Mouse (Mus musculus) stomach, embryonic 14.5 days (tissue): Measurements from ENCODE around the gene Rad23a. TPM values are rescaled to one million over a fixed set of nuclear protein-coding genes. Genes with fewer than 3 reads are reported as not detected.
A peak's percentile ranks its signal among the peaks of the same experiment; 100 is the strongest.

Source experiments
- ATAC-seq: fragments of 200-750 bp; cut with Nextera tagmentation; 2 replicates; pipeline ENCODE4 v1.8.0; 2017; ENCODE audit warnings: low read depth, moderate TSS enrichment; ENCODE audit not compliant: insufficient number of reproducible peaks, insufficient read depth, low FRiP score
- H3K27ac ChIP-seq: fragments of 300-500 bp; sonication (generic); 2 replicates; pipeline ENCODE4 v1.5.1; 2014; ENCODE audit warnings: mild to moderate bottlenecking, low read length, moderate library complexity, mixed read lengths
- H3K27me3 ChIP-seq: fragments of 300-500 bp; sonication (generic); 2 replicates; pipeline ENCODE4 v1.6.1; 2014; ENCODE audit warnings: low read length, control low read depth, mixed read lengths; ENCODE audit not compliant: control insufficient read depth, insufficient read depth
- H3K36me3 ChIP-seq: fragments of 300-500 bp; sonication (generic); 2 replicates; pipeline ENCODE4 v1.6.1; 2014; ENCODE audit warnings: mild to moderate bottlenecking, control low read depth, low read length, moderate library complexity, mixed read lengths; ENCODE audit not compliant: control insufficient read depth, insufficient read depth
- H3K4me1 ChIP-seq: fragments of 300-500 bp; sonication (generic); 2 replicates; pipeline ENCODE4 v1.6.1; 2014; ENCODE audit warnings: low read length, control low read depth, mixed read lengths; ENCODE audit not compliant: control insufficient read depth, insufficient read depth
- H3K4me2 ChIP-seq: fragments of 300-500 bp; sonication (generic); replicated peaks from 2 replicates; pipeline ENCODE4 v1.6.1; 2014; ENCODE audit warnings: low read depth, low read length, control low read depth
- H3K4me3 ChIP-seq: fragments of 300-500 bp; sonication (generic); 2 replicates; pipeline ENCODE4 v1.5.1; 2014; ENCODE audit warnings: low read depth, low read length, control low read depth
- H3K9ac ChIP-seq: fragments of 300-500 bp; sonication (generic); replicated peaks from 2 replicates; pipeline ENCODE4 v1.6.1; 2014; ENCODE audit warnings: low read depth, mild to moderate bottlenecking, control low read depth, low read length, moderate library complexity, mixed read lengths
- H3K9me3 ChIP-seq: fragments of 300-500 bp; sonication (generic); 2 replicates; pipeline ENCODE4 v1.6.1; 2016; ENCODE audit warnings: low read depth, low read length, control low read depth; ENCODE audit not compliant: control insufficient read depth
- WGBS: fragments of 180-500 bp; shearing (Covaris S2); extraction: QIAGEN DNeasy Blood & Tissue Kit; methylation state at CpG from one replicate; pipeline ENCODE4 v1.1.7; 2014; 5-methylcytosine and 5-hydroxymethylcytosine counted together
- microRNA-seq: library from miRNA; unstranded; fragments of <30 nt; microRNA quantifications from one replicate; pipeline ENCODE4, GENCODE M21; 2016
- polyA plus RNA-seq: library from polyadenylated mRNA; unstranded; fragments of >200 nt; fragmentation: Nextera tagmentation; extraction: Ambion mirVana; gene quantifications from 2 replicates; pipeline ENCODE4 v1.2.1, GENCODE M21; 2014

Rad23a gene
- polyA plus RNA-seq, 1 experiment from 2014 or later: 119 TPM

- H3K4me3 ChIP-seq: peak overlapping the region; percentile 16
Measured at GRCm38 (mm10) chr8:84784681-84785505, 55.6 kb downstream of the Rad23a start.

More at GRCm38 (mm10) chr8:84784681-84785505, 55.6 kb downstream of the Rad23a start:
- no peak for ATAC-seq
- Histone ChIP-seq H3K27ac (no peak overlapping the region), H3K9ac (no peak overlapping the region), H3K27me3 (peaks cover 67% of the 10 kb centered on the region), H3K4me1 (peaks cover 54% of the 10 kb centered on the region), H3K36me3 (no peaks in the 10 kb centered on the region; the same call in 1 of the 2 replicates), H3K9me3 (no peaks in the 10 kb centered on the region), H3K4me2 (peak overlapping the region; percentile 16)
- WGBS: 12% methylated on average over 48 of the region's 48 CpGs

Small RNAs within 50 kb of the gene (microRNA-seq; reads per million reads assigned to microRNA genes)
- gene Mir7069: 1.8 reads per million

Other genes starting within 250 kb of the Rad23a start
- 73.1 and 83.4 TPM in 2 replicates for gene Ier2, start 177.8 kb downstream of the Rad23a start, polyA plus RNA-seq
- 64.6 and 65.7 TPM in 2 replicates for gene Trmt1, start 154.4 kb downstream of the Rad23a start, polyA plus RNA-seq
- gene Nacc1, start 152.8 kb downstream of the Rad23a start, polyA plus RNA-seq: 25.1 and 25.7 TPM in 2 replicates
- 4.6 and 5.0 TPM in 2 replicates for gene Lyl1, start 139.2 kb downstream of the Rad23a start, polyA plus RNA-seq
- gene G430095P16Rik, start 117.7 kb downstream of the Rad23a start, polyA plus RNA-seq: 2.8 and 5.0 TPM in 2 replicates
- gene Nfix, start 40.3 kb downstream of the Rad23a start, polyA plus RNA-seq: 37.8 and 40.5 TPM in 2 replicates
- 7.1 and 7.6 TPM in 2 replicates for gene Dand5, start 17.8 kb downstream of the Rad23a start, polyA plus RNA-seq
- 49.5 and 50.5 TPM in 2 replicates for gene Gadd45gip1, start 9.1 kb downstream of the Rad23a start, polyA plus RNA-seq
- gene Calr, start 6.3 kb upstream of the Rad23a start, polyA plus RNA-seq: 669 and 791 TPM in 2 replicates
- 83.7 and 88.9 TPM in 2 replicates for gene Farsa, start 16.3 kb upstream of the Rad23a start, polyA plus RNA-seq
- 65.4 and 77.8 TPM in 2 replicates for gene Syce2, start 31.4 kb upstream of the Rad23a start, polyA plus RNA-seq
- 29.3 and 30.8 TPM in 2 replicates for gene Gcdh, start 53.3 kb upstream of the Rad23a start, polyA plus RNA-seq
- 2.3 and 2.4 TPM in 2 replicates for gene Klf1, start 61.3 kb upstream of the Rad23a start, polyA plus RNA-seq
- gene Dnase2a, start 67.9 kb upstream of the Rad23a start, polyA plus RNA-seq: 14.7 and 17.9 TPM in 2 replicates
- gene Mast1, start 96.7 kb upstream of the Rad23a start, polyA plus RNA-seq: 2.2 and 3.2 TPM in 2 replicates
- 0.20 TPM in 1 of 2 replicates, not detected in the other for gene Rtbdn, start 106.3 kb upstream of the Rad23a start, polyA plus RNA-seq
- gene Gm49661, start 128.8 kb upstream of the Rad23a start, polyA plus RNA-seq: not detected in 2 replicates
- 799 and 888 TPM in 2 replicates for gene Prdx2, start 128.9 kb upstream of the Rad23a start, polyA plus RNA-seq
- 114 and 125 TPM in 2 replicates for gene Rnaseh2a, start 129.1 kb upstream of the Rad23a start, polyA plus RNA-seq
- 16.9 and 23.4 TPM in 2 replicates for gene Junb, start 138.1 kb upstream of the Rad23a start, polyA plus RNA-seq
- gene Hook2, start 149.9 kb upstream of the Rad23a start, polyA plus RNA-seq: 34.5 and 34.6 TPM in 2 replicates
- gene Best2, start 173.9 kb upstream of the Rad23a start, polyA plus RNA-seq: 0.29 and 0.38 TPM in 2 replicates
- 101 and 103 TPM in 2 replicates for gene Asna1, start 184.6 kb upstream of the Rad23a start, polyA plus RNA-seq
- gene Trir, start 186.2 kb upstream of the Rad23a start, polyA plus RNA-seq: 132 and 136 TPM in 2 replicates
- 19.0 and 26.5 TPM in 2 replicates for gene Tnpo2, start 196.2 kb upstream of the Rad23a start, polyA plus RNA-seq
- 31.9 and 32.6 TPM in 2 replicates for gene Fbxw9, start 219.4 kb upstream of the Rad23a start, polyA plus RNA-seq
- gene Gm5741, start 227.3 kb upstream of the Rad23a start, polyA plus RNA-seq: not detected in 2 replicates
- gene Dhps, start 231.1 kb upstream of the Rad23a start, polyA plus RNA-seq: 51.9 and 53.9 TPM in 2 replicates
- 144 and 153 TPM in 2 replicates for gene Wdr83os, start 240.1 kb upstream of the Rad23a start, polyA plus RNA-seq
- gene Wdr83, start 240.6 kb upstream of the Rad23a start, polyA plus RNA-seq: 45.0 and 46.4 TPM in 2 replicates
- gene Man2b1, start 242.6 kb upstream of the Rad23a start, polyA plus RNA-seq: 41.5 and 45.9 TPM in 2 replicates